Comparison of ENCODE assay signal across 19 mouse cellular contexts in genomic region chr15:101413916-101414635, GRCm38 (mm10). TPM values are rescaled to one million over a fixed set of nuclear protein-coding genes. Genes with fewer than 3 reads are reported as not detected.
DNase-seq lines count a peak whose midpoint lies in the region; ATAC-seq and TF ChIP-seq lines count a peak whose summit lies in the region.
"Had no signal": no experiment of that assay in that cellular context is flagged by ENCODE, and none has a peak within 500 bp of the region (broad histone marks: within the 10 kb centered on the region; RNA-seq: fewer than 3 reads in every experiment).

No protein-coding gene starts in this region.

- no peak for ATAC-seq in heart, embryonic 13.5 days (ENCODE audit: extremely low read depth, insufficient number of reproducible peaks, low FRiP score, low TSS enrichment)
- ATAC-seq in lung, postnatal 0 days: no peak
- ATAC-seq in forebrain, postnatal 0 days: no peak
- ATAC-seq: Patski had no signal

- no peak overlapping the region for H3K4me3 ChIP-seq in heart, embryonic 13.5 days
- no peak overlapping the region for H3K4me3 ChIP-seq in heart, embryonic 10.5 days
- peak overlapping the region; percentile 43 for H3K4me3 ChIP-seq in lung, postnatal 0 days (ENCODE audit: low read depth, low read length)
- no peak overlapping the region for H3K4me3 ChIP-seq in embryonic fibroblast, embryonic 13.5 days (ENCODE audit: insufficient read depth, low read length)
- no peak overlapping the region for H3K4me3 ChIP-seq in small intestine, adult 2 months (ENCODE audit: low read depth, low read length)
- no peak overlapping the region for H3K4me3 ChIP-seq in forebrain, postnatal 0 days (ENCODE audit: low read depth, low read length)
- H3K4me3 ChIP-seq: hindbrain, embryonic 12.5 days had no signal

- H3K9me3 ChIP-seq in heart, embryonic 13.5 days: no peaks in the 10 kb centered on the region
- no peaks in the 10 kb centered on the region for H3K9me3 ChIP-seq in heart, embryonic 10.5 days
- no peaks in the 10 kb centered on the region for H3K9me3 ChIP-seq in lung, postnatal 0 days (ENCODE audit: low read length)
- no peaks in the 10 kb centered on the region for H3K9me3 ChIP-seq in forebrain, postnatal 0 days (ENCODE audit: low read length)
- H3K9me3 ChIP-seq: hindbrain, embryonic 12.5 days had no signal

- DNase-seq in heart, embryonic 10.5 days (ENCODE audit: low spot score): no peak
- peak; percentile 31 for DNase-seq in lung, postnatal 0 days (ENCODE audit: low spot score)
- no peak for DNase-seq in lung, adult 18-20 months
- no peak for DNase-seq in cerebellum, adult 9-11 months
- no peak for DNase-seq in forebrain, postnatal 0 days
- DNase-seq: adrenal gland, adult 8-10 months had no signal

- TF ChIP-seq EP300 in lung, postnatal 0 days (IDR thresholded peaks at IDR 0.05): no peak

- H3K9ac ChIP-seq in heart, embryonic 13.5 days: no peak overlapping the region
- 0 out of 2 replicates have a peak overlapping the region, but pooled peaks have one; percentile 60 for H3K9ac ChIP-seq in lung, postnatal 0 days (replicated peaks; ENCODE audit: low read depth)
- no peak overlapping the region for H3K9ac ChIP-seq in forebrain, postnatal 0 days
- H3K9ac ChIP-seq: hindbrain, embryonic 12.5 days had no signal

- peaks cover 40% of the 10 kb centered on the region for H3K27me3 ChIP-seq in heart, embryonic 13.5 days (replicated peaks)
- H3K27me3 ChIP-seq in heart, embryonic 10.5 days (ENCODE audit: insufficient read depth, poor library complexity, severe bottlenecking): peaks cover 58% of the 10 kb centered on the region
- no peaks in the 10 kb centered on the region for H3K27me3 ChIP-seq in lung, postnatal 0 days (replicated peaks; ENCODE audit: insufficient read depth, low read length)
- H3K27me3 ChIP-seq in small intestine, adult 2 months (ENCODE audit: control insufficient read depth, insufficient read depth, low read length): no peaks in the 10 kb centered on the region
- H3K27me3 ChIP-seq in forebrain, postnatal 0 days (ENCODE audit: insufficient read depth, low read length): peaks cover 6% of the 10 kb centered on the region
- H3K27me3 ChIP-seq: Patski had no signal

- H3K27ac ChIP-seq in heart, embryonic 13.5 days (replicated peaks): no peak overlapping the region
- no peak overlapping the region for H3K27ac ChIP-seq in heart, embryonic 10.5 days
- 0 out of 2 replicates have a peak overlapping the region, but pooled peaks have one; percentile 51 for H3K27ac ChIP-seq in lung, postnatal 0 days (ENCODE audit: low read length)
- H3K27ac ChIP-seq in embryonic fibroblast, embryonic 13.5 days (ENCODE audit: insufficient read depth, low read length): peak overlapping the region; percentile 65
- H3K27ac ChIP-seq in small intestine, adult 2 months (ENCODE audit: insufficient read depth, low read depth, low read length): peak overlapping the region; percentile 9; the same call in 1 of the 2 replicates
- H3K27ac ChIP-seq in forebrain, postnatal 0 days (ENCODE audit: low read depth, low read length): no peak overlapping the region
- H3K27ac ChIP-seq: hindbrain, embryonic 12.5 days had no signal

- WGBS in heart, embryonic 13.5 days: 42% methylated on average over 7 of the region's 7 CpGs
- 36% methylated on average over 7 of the region's 7 CpGs for WGBS in heart, embryonic 10.5 days
- WGBS in lung, postnatal 0 days: 24% methylated on average over 7 of the region's 7 CpGs
- 51% methylated on average over 7 of the region's 7 CpGs for WGBS in small intestine, adult 2 months
- WGBS in forebrain, postnatal 0 days: 60% methylated on average over 7 of the region's 7 CpGs

- TF ChIP-seq CTCF in lung, postnatal 0 days (IDR thresholded peaks at IDR 0.05): peak; percentile 51
- 0 out of 2 replicates have a peak, but pooled peaks have one; percentile 3 for TF ChIP-seq CTCF in embryonic fibroblast, embryonic 13.5 days (IDR thresholded peaks at IDR 0.05; ENCODE audit: borderline replicate concordance, insufficient read depth, low read length)
- TF ChIP-seq CTCF in small intestine, adult 2 months (IDR thresholded peaks at IDR 0.05; ENCODE audit: extremely low read depth, insufficient read length, insufficient replicate concordance, low read depth, low read length): 0 out of 2 replicates have a peak, but pooled peaks have one; percentile 9
- TF ChIP-seq CTCF in forebrain, postnatal 0 days (IDR thresholded peaks at IDR 0.05; ENCODE audit: low read depth): no peak

- no peaks in the 10 kb centered on the region for H3K36me3 ChIP-seq in heart, embryonic 13.5 days
- H3K36me3 ChIP-seq in heart, embryonic 10.5 days: no peaks in the 10 kb centered on the region
- H3K36me3 ChIP-seq in lung, postnatal 0 days (ENCODE audit: insufficient read depth, low read length): no peaks in the 10 kb centered on the region
- no peaks in the 10 kb centered on the region for H3K36me3 ChIP-seq in small intestine, adult 2 months (ENCODE audit: control insufficient read depth, insufficient read depth, low read length)
- no peaks in the 10 kb centered on the region for H3K36me3 ChIP-seq in forebrain, postnatal 0 days (ENCODE audit: insufficient read depth)
- H3K36me3 ChIP-seq: hindbrain, embryonic 12.5 days had no signal

- no peak for TF ChIP-seq POLR2A in embryonic fibroblast, embryonic 13.5 days (IDR thresholded peaks at IDR 0.05; ENCODE audit: low read depth, low read length)
- no peak for TF ChIP-seq POLR2A in small intestine, adult 2 months (IDR thresholded peaks at IDR 0.05; ENCODE audit: low read depth, low read length)

- H3K4me1 ChIP-seq in heart, embryonic 13.5 days: peaks cover 12% of the 10 kb centered on the region
- H3K4me1 ChIP-seq in heart, embryonic 10.5 days: peaks cover 40% of the 10 kb centered on the region
- H3K4me1 ChIP-seq in lung, postnatal 0 days (ENCODE audit: insufficient read depth, low read depth, low read length): no peaks in the 10 kb centered on the region; the same call in 1 of the 2 replicates
- peaks cover 5% of the 10 kb centered on the region; the same call in 1 of the 2 replicates for H3K4me1 ChIP-seq in embryonic fibroblast, embryonic 13.5 days (ENCODE audit: control insufficient read depth, insufficient read depth, low read length)
- H3K4me1 ChIP-seq in small intestine, adult 2 months (ENCODE audit: control insufficient read depth, insufficient read depth, insufficient read length, low read length): peaks cover 27% of the 10 kb centered on the region
- H3K4me1 ChIP-seq in forebrain, postnatal 0 days (ENCODE audit: insufficient read depth): no peaks in the 10 kb centered on the region

- H3K4me2 ChIP-seq in heart, embryonic 13.5 days: 0 out of 2 replicates have a peak overlapping the region, but pooled peaks have one; percentile 32
- H3K4me2 ChIP-seq in lung, postnatal 0 days (replicated peaks; ENCODE audit: low read depth, low read length): peak overlapping the region; percentile 57
- H3K4me2 ChIP-seq in forebrain, postnatal 0 days (ENCODE audit: low read depth): no peak overlapping the region
- H3K4me2 ChIP-seq: hindbrain, embryonic 12.5 days had no signal

RNA-seq across cellular contexts. Expression of gene Krt7, which starts 3.2 kb away (rescaled TPM):
- 20.6 and 26.7 TPM in 2 replicates for polyA plus RNA-seq in heart, embryonic 13.5 days (2015; fragmentation: Nextera tagmentation; extraction: Ambion mirVana)
- polyA plus RNA-seq in heart, embryonic 10.5 days (2016; fragmentation: Nextera tagmentation; extraction: Ambion mirVana): 26.7 and 31.9 TPM in 2 replicates
- 430 and 463 TPM in 2 replicates for polyA plus RNA-seq in lung, postnatal 0 days (2015; fragmentation: Nextera tagmentation; extraction: Ambion mirVana)
- 0.98 and 1.8 TPM in 2 replicates for polyA plus RNA-seq in embryonic fibroblast, embryonic 13.5 days (2011; ENCODE audit: insufficient read length, low read depth, missing spikeins)
- polyA plus RNA-seq in small intestine, adult 2 months (2012; rRNA removed): 35.1 and 43.1 TPM in 2 replicates
- total RNA-seq in forebrain, postnatal 0 days (2014; rRNA removed): 0.29 and 0.31 TPM in 2 replicates
- polyA plus RNA-seq in forebrain, postnatal 0 days (2015; fragmentation: Nextera tagmentation; extraction: Ambion mirVana): 0.24 and 0.47 TPM in 2 replicates
- total RNA-seq: layer of hippocampus, postnatal 10 days; megakaryocyte-erythroid progenitor cell, adult 5-6 weeks had no signal

RNA-seq across cellular contexts. Expression of gene Krt87, which starts 24.5 kb away (rescaled TPM):
- 0.08 TPM in 1 of 2 replicates, not detected in the other for polyA plus RNA-seq in heart, embryonic 13.5 days (2015; fragmentation: Nextera tagmentation; extraction: Ambion mirVana)
- not detected in 2 replicates for polyA plus RNA-seq in heart, embryonic 10.5 days (2016; fragmentation: Nextera tagmentation; extraction: Ambion mirVana)
- 0.24 and 0.29 TPM in 2 replicates for polyA plus RNA-seq in lung, postnatal 0 days (2015; fragmentation: Nextera tagmentation; extraction: Ambion mirVana)
- not detected in 2 replicates for polyA plus RNA-seq in embryonic fibroblast, embryonic 13.5 days (2011; ENCODE audit: insufficient read length, low read depth, missing spikeins)
- polyA plus RNA-seq in small intestine, adult 2 months (2012; rRNA removed): 0.29 and 0.30 TPM in 2 replicates
- 0.15 and 0.52 TPM in 2 replicates for total RNA-seq in forebrain, postnatal 0 days (2014; rRNA removed)
- 0.36 and 0.38 TPM in 2 replicates for polyA plus RNA-seq in forebrain, postnatal 0 days (2015; fragmentation: Nextera tagmentation; extraction: Ambion mirVana)
- total RNA-seq: megakaryocyte-erythroid progenitor cell, adult 5-6 weeks had no signal
- polyA plus RNA-seq: cortical plate, adult 2 months; forebrain, embryonic 11.5 days; neural tube, embryonic 11.5 days; Patski; testis, adult 2 months had no signal

RNA-seq across cellular contexts. Expression of gene Krt88, which starts 33.5 kb away (rescaled TPM):
- not detected in 2 replicates for polyA plus RNA-seq in heart, embryonic 13.5 days (2015; fragmentation: Nextera tagmentation; extraction: Ambion mirVana)
- polyA plus RNA-seq in heart, embryonic 10.5 days (2016; fragmentation: Nextera tagmentation; extraction: Ambion mirVana): not detected in 2 replicates
- 0.15 and 0.21 TPM in 2 replicates for polyA plus RNA-seq in lung, postnatal 0 days (2015; fragmentation: Nextera tagmentation; extraction: Ambion mirVana)
- polyA plus RNA-seq in embryonic fibroblast, embryonic 13.5 days (2011; ENCODE audit: insufficient read length, low read depth, missing spikeins): not detected in 2 replicates
- not detected in 2 replicates for polyA plus RNA-seq in small intestine, adult 2 months (2012; rRNA removed)
- total RNA-seq in forebrain, postnatal 0 days (2014; rRNA removed): not detected in 2 replicates
- polyA plus RNA-seq in forebrain, postnatal 0 days (2015; fragmentation: Nextera tagmentation; extraction: Ambion mirVana): not detected in 2 replicates
- total RNA-seq: adrenal gland, adult 8-10 months; layer of hippocampus, postnatal 10 days; megakaryocyte-erythroid progenitor cell, adult 5-6 weeks had no signal
- polyA plus RNA-seq: forebrain, embryonic 11.5 days; hindbrain, embryonic 12.5 days; limb, embryonic 14.5 days; neural tube, embryonic 11.5 days; Patski had no signal

RNA-seq across cellular contexts. Expression of gene Krt80, which starts 44.1 kb away (rescaled TPM):
- polyA plus RNA-seq in heart, embryonic 13.5 days (2015; fragmentation: Nextera tagmentation; extraction: Ambion mirVana): 7.8 and 7.9 TPM in 2 replicates
- 0.80 and 1.7 TPM in 2 replicates for polyA plus RNA-seq in heart, embryonic 10.5 days (2016; fragmentation: Nextera tagmentation; extraction: Ambion mirVana)
- 19.6 and 26.3 TPM in 2 replicates for polyA plus RNA-seq in lung, postnatal 0 days (2015; fragmentation: Nextera tagmentation; extraction: Ambion mirVana)
- polyA plus RNA-seq in embryonic fibroblast, embryonic 13.5 days (2011; ENCODE audit: insufficient read length, low read depth, missing spikeins): 2.2 and 2.4 TPM in 2 replicates
- 0.61 and 2.5 TPM in 2 replicates for polyA plus RNA-seq in small intestine, adult 2 months (2012; rRNA removed)
- total RNA-seq in forebrain, postnatal 0 days (2014; rRNA removed): 0.29 TPM in 1 of 2 replicates, not detected in the other
- polyA plus RNA-seq in forebrain, postnatal 0 days (2015; fragmentation: Nextera tagmentation; extraction: Ambion mirVana): 0.16 and 0.23 TPM in 2 replicates
- total RNA-seq: megakaryocyte-erythroid progenitor cell, adult 5-6 weeks had no signal
- polyA plus RNA-seq: forebrain, embryonic 11.5 days; neural tube, embryonic 11.5 days had no signal

RNA-seq across cellular contexts. Expression of gene Krt81, which starts 49.5 kb away (rescaled TPM):
- polyA plus RNA-seq in heart, embryonic 13.5 days (2015; fragmentation: Nextera tagmentation; extraction: Ambion mirVana): not detected in 2 replicates
- polyA plus RNA-seq in heart, embryonic 10.5 days (2016; fragmentation: Nextera tagmentation; extraction: Ambion mirVana): not detected in 2 replicates
- polyA plus RNA-seq in lung, postnatal 0 days (2015; fragmentation: Nextera tagmentation; extraction: Ambion mirVana): not detected in 2 replicates
- not detected in 2 replicates for polyA plus RNA-seq in embryonic fibroblast, embryonic 13.5 days (2011; ENCODE audit: insufficient read length, low read depth, missing spikeins)
- not detected in 2 replicates for polyA plus RNA-seq in small intestine, adult 2 months (2012; rRNA removed)
- not detected in 2 replicates for total RNA-seq in forebrain, postnatal 0 days (2014; rRNA removed)
- polyA plus RNA-seq in forebrain, postnatal 0 days (2015; fragmentation: Nextera tagmentation; extraction: Ambion mirVana): not detected in 2 replicates
- total RNA-seq: adrenal gland, adult 8-10 months; layer of hippocampus, postnatal 10 days; megakaryocyte-erythroid progenitor cell, adult 5-6 weeks had no signal
- polyA plus RNA-seq: cortical plate, adult 2 months; forebrain, embryonic 11.5 days; gonadal fat pad, adult 2 months; hindbrain, embryonic 12.5 days; limb, embryonic 14.5 days; neural tube, embryonic 11.5 days; Patski; testis, adult 2 months had no signal

Comparison
In these comparisons a context has a peak if more than half of its experiments do, and no peak if none do; other contexts are left out.
1. H3K27ac ChIP-seq: peak in lung, postnatal 0 days (single experiment), embryonic fibroblast, embryonic 13.5 days (single experiment) and small intestine, adult 2 months (single experiment); none in heart, embryonic 13.5 days (single experiment), heart, embryonic 10.5 days (single experiment) and forebrain, postnatal 0 days (single experiment).